Mouse (Mus musculus) erythroblast, embryonic 14.5 days (primary cell): ENCODE data around the gene Tob2.

Experiments
- GATA1 ChIP-seq: IDR thresholded peaks from 2 replicates; pipeline ENCODE4 v1.6.1; 2012; ENCODE audit warnings: low read length, inconsistent platforms, mixed read lengths
- TAL1 ChIP-seq: IDR thresholded peaks from 3 replicates; pipeline ENCODE4 v1.6.1; 2012; ENCODE audit warnings: low read length, inconsistent platforms, mixed read lengths

DNA sequence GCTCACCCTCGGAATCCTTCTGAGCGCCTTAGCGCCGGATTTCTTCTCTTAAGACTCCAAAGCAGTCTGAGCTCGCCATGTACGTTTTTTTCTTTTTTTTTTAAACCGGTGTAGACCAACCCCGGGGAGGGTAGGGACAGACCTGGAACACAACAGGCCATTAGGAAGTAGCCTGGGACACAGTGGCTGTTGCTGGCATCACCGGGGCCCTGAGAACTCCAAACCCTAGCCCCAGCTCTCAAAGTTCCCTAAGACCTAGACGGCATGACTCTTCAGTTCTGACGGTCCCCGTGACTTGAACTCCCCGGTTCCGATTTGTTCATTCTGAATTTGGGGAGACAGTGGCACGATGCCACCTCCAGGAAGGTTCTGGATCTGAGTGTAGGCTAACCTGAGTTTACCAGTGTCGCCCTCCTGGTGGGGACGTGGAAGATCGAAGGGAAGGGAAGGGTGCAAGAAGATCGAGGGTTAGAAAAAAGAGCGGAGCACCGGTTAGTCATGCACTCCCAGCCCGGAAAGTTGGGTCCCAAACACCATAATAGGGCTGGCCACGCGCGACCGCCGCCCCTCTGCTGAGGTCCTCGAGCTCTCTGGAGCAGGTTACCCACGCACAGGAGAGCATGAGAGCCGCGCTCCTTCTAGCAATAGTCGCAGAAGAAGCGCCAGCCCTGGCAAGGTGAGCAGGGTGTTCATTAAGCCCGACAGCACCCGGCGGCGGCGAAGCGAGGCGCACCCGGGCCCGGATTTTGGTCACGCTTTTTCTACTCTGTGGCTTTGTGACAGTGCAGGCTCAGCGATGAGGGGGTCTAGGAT lies at the start of gene Tob2:
- TF ChIP-seq TAL1 = no peak
- no peak for TF ChIP-seq GATA1
